Mouse (Mus musculus) limb, embryonic 14.5 days (tissue): ENCODE results near the gene Fundc1. TPM values are rescaled to one million over a fixed set of nuclear protein-coding genes. Genes with fewer than 3 reads are reported as not detected.
"Not testable (repeated sequence)": the region's sequence is repeated elsewhere in the genome, so short reads cannot be mapped to it uniquely, and the experiment has no call there.

Experiments
- ATAC-seq: fragments of 200-750 bp; cut with Nextera tagmentation; 2 replicates; pipeline ENCODE4 v1.8.0; 2017; ENCODE audit warnings: low read depth, moderate number of reproducible peaks, moderate TSS enrichment; ENCODE audit not compliant: low FRiP score
- DNase-seq: peaks from one replicate; pipeline ENCODE4 v3.0.0-alpha.2; 2015; ENCODE audit warnings: low spot score
- H3K27ac ChIP-seq: fragments of 300-500 bp; sonication (generic); replicated peaks from 2 replicates; pipeline ENCODE4 v1.5.1; 2014; ENCODE audit warnings: low read depth, mild to moderate bottlenecking, low read length, moderate library complexity, mixed read lengths
- H3K27me3 ChIP-seq: fragments of 300-500 bp; sonication (generic); 2 replicates; pipeline ENCODE4 v1.6.1; 2014; ENCODE audit warnings: low read length, mixed read lengths; ENCODE audit not compliant: control insufficient read depth, insufficient read depth
- H3K36me3 ChIP-seq: fragments of 300-500 bp; sonication (generic); 2 replicates; pipeline ENCODE4 v1.6.1; 2014; ENCODE audit warnings: mild to moderate bottlenecking, low read length, moderate library complexity, mixed read lengths; ENCODE audit not compliant: control insufficient read depth, insufficient read depth
- H3K4me1 ChIP-seq: fragments of 300-500 bp; sonication (generic); 2 replicates; pipeline ENCODE4 v1.6.1; 2014; ENCODE audit warnings: antibody characterized with exemption, low read length, mixed read lengths; ENCODE audit not compliant: control insufficient read depth, insufficient read depth
- H3K4me2 ChIP-seq: fragments of 300-500 bp; sonication (generic); replicated peaks from 2 replicates; pipeline ENCODE4 v1.6.1; 2014; ENCODE audit warnings: low read depth, mild to moderate bottlenecking, low read length, moderate library complexity; ENCODE audit not compliant: severe bottlenecking
- H3K4me3 ChIP-seq: fragments of 300-500 bp; sonication (generic); replicated peaks from 2 replicates; pipeline ENCODE4 v1.5.1; 2014; ENCODE audit warnings: low read length
- H3K9ac ChIP-seq: fragments of 300-500 bp; sonication (generic); 2 replicates; pipeline ENCODE4 v1.6.1; 2014; ENCODE audit warnings: mild to moderate bottlenecking, low read depth, low read length, moderate library complexity; ENCODE audit not compliant: severe bottlenecking
- H3K9me3 ChIP-seq: fragments of 300-500 bp; sonication (generic); 2 replicates; pipeline ENCODE4 v1.6.1; 2016; ENCODE audit warnings: low read length; ENCODE audit not compliant: control insufficient read depth
- POLR2A ChIP-seq: fragments of 200-500 bp; IDR thresholded peaks from 2 replicates; pipeline ENCODE4 v1.8.0; 2012; ENCODE audit warnings: inconsistent platforms, mild to moderate bottlenecking, moderate library complexity, borderline replicate concordance; ENCODE audit not compliant: insufficient read depth, insufficient read length; ENCODE audit errors: extremely low read depth
- WGBS: fragments of 180-500 bp; shearing (Covaris S2); extraction: QIAGEN DNeasy Blood & Tissue Kit; methylation state at CpG from one replicate; pipeline ENCODE4 v1.1.7; 2014; 5-methylcytosine and 5-hydroxymethylcytosine counted together
- polyA plus RNA-seq, 2 experiments: library from polyadenylated mRNA; depleted of rRNA in 1 of 2; stranded (reverse) in 1 of 2; unstranded in 1 of 2; fragments of >200 nt; fragmentation: Nextera tagmentation in 1 of 2; extraction: Ambion mirVana in 1 of 2; gene quantifications; 2 replicates each; pipeline versions ENCODE4 v1.2.1 to v1.2.3; 2012 to 2014

The Fundc1 gene
- polyA plus RNA-seq, 2 experiments = 29.4 to 64.4 TPM

- Histone ChIP-seq H3K36me3 (no peaks in the 10 kb centered on the region), H3K4me3 (no peak overlapping the region), H3K27me3 (no peaks in the 10 kb centered on the region), H3K27ac (no peak overlapping the region), H3K9me3 (no peaks in the 10 kb centered on the region), H3K4me2 (no peak overlapping the region), H3K9ac (no peak overlapping the region), H3K4me1 (no peaks in the 10 kb centered on the region)
- DNase-seq (no peak), ATAC-seq (no peak)
- 53% methylated on average over 4 of the region's 4 CpGs for WGBS
- no peak for TF ChIP-seq POLR2A
These were observed 17.6 kb downstream of the Fundc1 start for GRCm38 (mm10) chrX:17554488-17554887.

GRCm38 (mm10) chrX:17551586-17551985, 20.5 kb downstream of the Fundc1 start:
- not testable (repeated sequence) for DNase-seq, H3K4me1 ChIP-seq, H3K4me3 ChIP-seq, H3K9me3 ChIP-seq, H3K27ac ChIP-seq, ATAC-seq, H3K4me2 ChIP-seq, H3K27me3 ChIP-seq, H3K9ac ChIP-seq, H3K36me3 ChIP-seq

GRCm38 (mm10) chrX:17547143-17547806, 24.9 kb downstream of the Fundc1 start:
- Histone ChIP-seq H3K4me1 (no peaks in the 10 kb centered on the region), H3K36me3 (no peaks in the 10 kb centered on the region), H3K4me3 (no peak overlapping the region), H3K27ac (no peak overlapping the region), H3K4me2 (no peak overlapping the region), H3K9me3 (no peaks in the 10 kb centered on the region), H3K9ac (no peak overlapping the region), H3K27me3 (no peaks in the 10 kb centered on the region)
- TF ChIP-seq POLR2A = no peak
- 23% methylated on average over 6 of the region's 6 CpGs for WGBS
- no peak for ATAC-seq
- DNase-seq = no peak

- WGBS = 26% methylated on average over 2 of the region's 2 CpGs
- no peak overlapping the region for H3K4me3 ChIP-seq
- no peak overlapping the region for H3K27ac ChIP-seq
- no peaks in the 10 kb centered on the region for H3K9me3 ChIP-seq
- no peak for ATAC-seq
- no peak overlapping the region for H3K9ac ChIP-seq
- H3K27me3 ChIP-seq = no peaks in the 10 kb centered on the region
- no peaks in the 10 kb centered on the region for H3K36me3 ChIP-seq
- no peak for DNase-seq
- H3K4me1 ChIP-seq = no peaks in the 10 kb centered on the region
- H3K4me2 ChIP-seq = no peak overlapping the region
- no peak for TF ChIP-seq POLR2A
These were observed 27.1 kb downstream of the Fundc1 start for GRCm38 (mm10) chrX:17544860-17545492.

- no peak for DNase-seq
- Histone ChIP-seq H3K9me3 (no peaks in the 10 kb centered on the region), H3K36me3 (no peaks in the 10 kb centered on the region), H3K27ac (no peak overlapping the region), H3K4me1 (no peaks in the 10 kb centered on the region), H3K4me2 (no peak overlapping the region), H3K9ac (no peak overlapping the region), H3K27me3 (no peaks in the 10 kb centered on the region), H3K4me3 (no peak overlapping the region)
- 74% methylated on average over 4 of the region's 4 CpGs for WGBS
- TF ChIP-seq POLR2A = no peak
- ATAC-seq = no peak
These were observed 34.4 kb downstream of the Fundc1 start for GRCm38 (mm10) chrX:17537701-17538100.
